In the genomic region with DNA sequence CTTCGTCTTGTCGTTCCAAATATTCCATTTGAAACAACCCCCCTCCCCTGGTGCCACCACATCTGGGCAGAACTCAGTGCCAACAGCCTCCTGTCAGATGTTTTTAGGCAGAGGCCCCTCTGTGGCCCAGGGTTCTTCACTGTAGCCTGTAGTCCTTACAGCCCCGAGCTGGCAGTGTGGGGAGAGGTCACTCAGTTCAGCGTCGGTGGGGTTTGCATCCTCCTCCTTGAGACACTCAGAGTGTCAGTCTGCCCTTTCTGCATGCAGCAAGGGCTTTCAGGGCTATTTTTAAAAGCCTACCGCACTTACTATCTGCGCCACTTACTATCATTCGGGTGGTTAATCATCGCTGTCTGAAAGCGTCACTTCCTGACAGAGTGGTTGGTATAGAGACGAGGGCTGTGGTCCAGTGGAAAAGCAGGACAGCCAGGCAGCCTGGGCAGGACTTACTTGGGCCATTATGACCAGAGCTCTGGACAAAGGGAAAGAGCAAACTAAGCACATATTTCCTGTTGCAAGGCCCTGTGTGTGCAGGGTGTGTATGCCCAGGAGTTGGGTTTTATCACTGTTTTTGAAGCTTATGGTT, we compare ENCODE assay signal across 19 mouse cellular contexts.
DNase-seq lines count a peak whose midpoint lies in the region; ATAC-seq and TF ChIP-seq lines count a peak whose summit lies in the region.
"Had no signal": no experiment of that assay in that cellular context is flagged by ENCODE, and none has a peak within 500 bp of the region (broad histone marks: within the 10 kb centered on the region; RNA-seq: fewer than 3 reads in every experiment).

No protein-coding gene starts in this region.

- peak; percentile 64; the same call in 1 of the 2 replicates for ATAC-seq in heart, embryonic 14.5 days (ENCODE audit: insufficient number of reproducible peaks, insufficient read depth, low FRiP score, low read depth)
- no peak for ATAC-seq in erythroid progenitor cell, adult 5-6 weeks (replicated peaks; ENCODE audit: low FRiP score, poor library complexity, severe bottlenecking)
- ATAC-seq: liver, embryonic 12.5 days had no signal

- H3K4me3 ChIP-seq in heart, adult 2 months = no peak overlapping the region
- H3K4me3 ChIP-seq in heart, embryonic 14.5 days (ENCODE audit: control insufficient read depth in 1 of 2, insufficient read depth in 1 of 2, low read depth in 1 of 2, low read length in 2 of 2) = peak overlapping the region; percentile 9 to 14; a peak in 1 of 4 replicates
- no peak overlapping the region for H3K4me3 ChIP-seq in limb, embryonic 10.5 days
- H3K4me3 ChIP-seq: forebrain, embryonic 12.5 days; limb, embryonic 12.5 days; liver, embryonic 12.5 days; lung, embryonic 15.5 days; midbrain, embryonic 10.5 days had no signal

- H3K27ac ChIP-seq in heart, adult 2 months = no peak overlapping the region; the same call in 1 of the 2 replicates
- H3K27ac ChIP-seq in heart, embryonic 14.5 days (replicated peaks in 1 of 2; ENCODE audit: control insufficient read depth in 1 of 2, insufficient read depth in 1 of 2, low read depth in 2 of 2, low read length in 2 of 2) = peak overlapping the region; percentile 78 to 80
- H3K27ac ChIP-seq in limb, embryonic 10.5 days = no peak overlapping the region
- H3K27ac ChIP-seq: forebrain, embryonic 12.5 days; limb, embryonic 12.5 days; liver, embryonic 12.5 days; lung, embryonic 15.5 days; macrophage; midbrain, embryonic 10.5 days had no signal

- intact Hi-C loops in heart, adult 2 months (cut with DNase I) = no loop called here

- DNase-seq in brain, adult 2 months (ENCODE audit: low read depth, low spot score) = peak; percentile 17
- peak; percentile 15 to 31 for DNase-seq in heart, adult 2 months
- DNase-seq in heart, postnatal 4 days = peak; percentile 24
- no peak for DNase-seq in kidney, adult 11 months
- DNase-seq in limb, embryonic 10.5 days (ENCODE audit: low spot score) = no peak
- DNase-seq: cerebellum, adult 18-20 months; cerebellum, postnatal 36 days; gastrocnemius, postnatal 10 days; kidney, adult 2 months; kidney, postnatal 14 days; thymus, postnatal 14 days had no signal

- no peak for TF ChIP-seq CTCF in heart, adult 2 months (IDR thresholded peaks at IDR 0.05)

- peaks cover 3% of the 10 kb centered on the region for H3K4me1 ChIP-seq in heart, adult 2 months (ENCODE audit: control insufficient read depth, insufficient read depth, low read length)
- peaks cover 14 to 18% of the 10 kb centered on the region in 2 experiments for H3K4me1 ChIP-seq in heart, embryonic 14.5 days (ENCODE audit: control insufficient read depth in 2 of 2, insufficient read depth in 2 of 2, low read length in 2 of 2)
- H3K4me1 ChIP-seq in limb, embryonic 10.5 days = no peaks in the 10 kb centered on the region
- H3K4me1 ChIP-seq: forebrain, embryonic 12.5 days; limb, embryonic 12.5 days; liver, embryonic 12.5 days; lung, embryonic 15.5 days had no signal

- TF ChIP-seq POLR2A in heart, adult 2 months (IDR thresholded peaks at IDR 0.05; ENCODE audit: insufficient read depth, low read depth, low read length) = no peak

- 12% methylated on average over 11 of the region's 11 CpGs for WGBS in heart, adult 2 months
- 6% methylated on average over 11 of the region's 11 CpGs for WGBS in heart, embryonic 14.5 days
- 72% methylated on average over 11 of the region's 11 CpGs for WGBS in limb, embryonic 10.5 days

- H3K27me3 ChIP-seq in heart, adult 2 months (ENCODE audit: control insufficient read depth, insufficient read depth, low read length) = no peaks in the 10 kb centered on the region
- H3K27me3 ChIP-seq in heart, embryonic 14.5 days (ENCODE audit: control insufficient read depth, insufficient read depth, low read length) = no peaks in the 10 kb centered on the region
- H3K27me3 ChIP-seq in limb, embryonic 10.5 days (ENCODE audit: low read depth, poor library complexity, severe bottlenecking) = no peaks in the 10 kb centered on the region
- H3K27me3 ChIP-seq: forebrain, embryonic 12.5 days; limb, embryonic 12.5 days; liver, embryonic 12.5 days; lung, embryonic 15.5 days had no signal

- no peak overlapping the region for H3K9ac ChIP-seq in heart, adult 2 months (ENCODE audit: low read depth, low read length)
- peak overlapping the region; percentile 28; the same call in 1 of the 2 replicates for H3K9ac ChIP-seq in heart, embryonic 14.5 days (ENCODE audit: low read length)
- H3K9ac ChIP-seq: forebrain, embryonic 12.5 days; limb, embryonic 12.5 days; liver, embryonic 12.5 days; lung, embryonic 15.5 days had no signal

- no peaks in the 10 kb centered on the region for H3K9me3 ChIP-seq in heart, embryonic 14.5 days (ENCODE audit: control insufficient read depth, low read length)
- H3K9me3 ChIP-seq in limb, embryonic 10.5 days (replicated peaks) = no peaks in the 10 kb centered on the region
- H3K9me3 ChIP-seq: forebrain, embryonic 12.5 days; limb, embryonic 12.5 days; liver, embryonic 12.5 days; lung, embryonic 15.5 days; midbrain, embryonic 10.5 days had no signal

- H3K4me2 ChIP-seq in heart, embryonic 14.5 days (ENCODE audit: low read length) = peak overlapping the region; percentile 57
- H3K4me2 ChIP-seq: forebrain, embryonic 12.5 days; limb, embryonic 12.5 days; liver, embryonic 12.5 days; lung, embryonic 15.5 days had no signal

- no peaks in the 10 kb centered on the region for H3K36me3 ChIP-seq in heart, adult 2 months (ENCODE audit: control insufficient read depth, insufficient read depth, low read length)
- no peaks in the 10 kb centered on the region for H3K36me3 ChIP-seq in heart, embryonic 14.5 days (ENCODE audit: control insufficient read depth, insufficient read depth, low read length)
- no peaks in the 10 kb centered on the region for H3K36me3 ChIP-seq in limb, embryonic 10.5 days
- H3K36me3 ChIP-seq: forebrain, embryonic 12.5 days; limb, embryonic 12.5 days; liver, embryonic 12.5 days; lung, embryonic 15.5 days; midbrain, embryonic 10.5 days had no signal

- TF ChIP-seq EP300 in heart, adult 2 months (IDR thresholded peaks at IDR 0.05; ENCODE audit: insufficient read depth, low read depth, low read length) = no peak

- H3K79me2 ChIP-seq in heart, adult 2 months (replicated peaks; ENCODE audit: control insufficient read depth, insufficient read depth, low read length) = no peaks in the 10 kb centered on the region

Comparison
In these comparisons a context has a peak if more than half of its experiments do, and no peak if none do; other contexts are left out.
1. H3K27ac ChIP-seq: peak in heart, embryonic 14.5 days (2 of 2); none in heart, adult 2 months (single experiment) and limb, embryonic 10.5 days (single experiment).
2. H3K4me3 ChIP-seq: peak in heart, embryonic 14.5 days (2 of 2); none in heart, adult 2 months (single experiment) and limb, embryonic 10.5 days (single experiment).
3. DNase-seq: peak in brain, adult 2 months (single experiment), heart, adult 2 months (2 of 2) and heart, postnatal 4 days (single experiment); none in kidney, adult 11 months (single experiment) and limb, embryonic 10.5 days (single experiment).